Mouse (Mus musculus): ENCODE measurements around the gene Gm9837.
"Not testable (repeated sequence)": the region's sequence is repeated elsewhere in the genome, so short reads cannot be mapped to it uniquely, and the experiment has no call there.

Gene Gm9837

DNA sequence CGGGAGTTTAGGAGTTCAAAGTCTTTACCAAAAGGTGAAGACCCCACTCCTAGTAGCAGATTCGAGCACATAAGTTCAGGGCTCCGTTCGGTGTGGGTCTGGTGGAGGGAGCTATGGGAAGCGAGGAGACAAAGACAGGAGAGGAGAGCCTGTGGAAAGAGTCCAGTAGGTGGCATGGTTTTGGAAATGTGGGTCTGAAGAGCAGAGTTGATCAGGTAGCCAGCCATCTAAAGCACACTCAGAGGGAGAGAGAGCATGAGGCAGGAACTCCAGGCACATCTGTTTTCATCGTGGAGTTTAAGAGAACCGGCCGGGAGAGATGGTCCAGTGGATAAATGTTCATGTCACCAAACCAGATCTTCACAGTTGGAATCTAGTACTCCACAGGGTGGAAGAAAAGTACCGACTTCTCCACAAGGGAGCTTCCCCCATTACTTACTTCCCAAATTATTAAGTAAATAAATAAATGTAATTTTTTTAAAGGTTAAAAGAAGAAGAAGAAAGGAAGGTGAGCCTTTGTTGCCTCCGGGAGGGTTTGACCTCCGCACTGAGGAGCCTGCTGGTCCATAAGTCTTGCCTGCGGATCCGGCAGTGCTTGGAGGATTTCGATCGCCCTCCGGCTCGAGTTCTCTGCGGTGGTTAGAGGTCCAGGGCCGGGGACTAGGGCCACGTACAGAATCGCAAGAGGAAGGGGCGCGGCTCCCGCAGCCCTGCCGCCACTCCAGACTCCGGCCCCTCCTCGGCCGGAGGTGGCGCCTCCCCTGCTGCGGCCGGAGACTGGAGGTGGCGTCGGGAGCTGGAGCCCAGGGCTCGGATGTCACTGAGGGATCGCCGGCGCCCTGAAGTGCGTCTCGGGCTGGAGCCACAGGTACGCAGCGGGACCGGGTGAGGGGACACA lies 13.6 kb downstream of the Gm9837 start, which contains the start of the genes Gm10447 and Shroom1:
Gm10447 (minus strand) TSS at position 637 of the 898 bp plus-strand sequence.
Shroom1 (plus strand) TSS at position 732 of the 898 bp plus-strand sequence.
- DNase-seq = peak; percentile 67

DNA sequence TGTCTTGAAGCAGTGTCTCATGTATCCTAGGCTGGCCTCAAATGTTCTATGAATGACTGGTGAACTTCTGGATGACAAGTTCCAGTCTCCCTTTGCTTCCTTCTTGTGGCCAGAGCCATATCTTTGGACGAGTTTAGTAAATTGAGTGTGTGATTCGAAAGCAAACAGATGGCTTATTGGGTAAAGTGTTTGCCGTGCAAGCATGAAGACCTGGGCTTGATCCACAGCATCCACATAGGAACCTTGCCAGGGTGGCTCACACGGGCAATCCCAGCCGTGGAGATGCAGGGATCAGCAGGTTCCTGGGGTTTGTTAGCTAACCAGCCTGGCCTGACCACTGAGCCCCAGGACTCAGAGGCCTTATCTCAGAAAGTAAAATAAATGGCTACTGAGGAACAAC lies 17.2 kb downstream of the Gm9837 start:
- DNase-seq = no peak

DNA sequence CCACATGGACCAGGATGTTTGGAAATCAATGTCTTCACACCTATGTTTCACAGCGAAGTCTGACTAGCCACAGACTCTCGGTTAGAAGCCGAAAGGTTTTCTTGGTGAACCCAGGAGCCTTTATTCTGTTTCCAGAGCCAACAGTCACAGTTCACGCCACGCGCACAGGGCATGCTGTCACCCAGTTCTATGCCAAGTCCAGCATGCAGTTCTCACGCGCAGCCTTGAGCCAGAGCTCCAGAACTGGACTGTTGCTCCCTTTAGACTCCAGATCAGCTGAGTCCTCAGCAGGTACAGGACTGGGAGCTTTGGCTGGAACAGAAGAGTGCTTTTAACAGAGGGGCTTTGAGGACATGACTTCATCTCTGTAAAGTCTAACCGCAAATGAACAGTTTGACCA lies 17.9 kb downstream of the Gm9837 start:
- DNase-seq = no peak

DNA sequence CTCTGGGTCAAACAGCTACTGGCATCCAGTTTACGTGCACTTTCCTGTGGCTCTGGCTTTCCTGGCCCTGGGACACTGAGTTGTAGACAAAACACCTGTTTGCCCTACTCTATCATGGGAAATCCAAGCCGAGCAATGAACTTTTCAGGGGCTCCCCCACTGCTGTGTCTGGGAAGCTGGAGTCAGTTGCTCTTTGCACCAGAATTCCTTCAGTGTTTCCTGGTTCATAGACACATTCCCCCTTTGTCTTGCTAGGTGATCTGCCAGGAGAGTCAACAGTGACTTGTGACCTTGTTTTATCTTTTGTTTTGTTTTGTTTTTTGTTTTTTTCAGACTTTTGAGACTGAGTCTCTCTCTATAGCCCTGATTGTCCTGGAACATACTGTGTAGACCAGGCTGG lies 18.9 kb downstream of the Gm9837 start:
- no peak for DNase-seq

DNA sequence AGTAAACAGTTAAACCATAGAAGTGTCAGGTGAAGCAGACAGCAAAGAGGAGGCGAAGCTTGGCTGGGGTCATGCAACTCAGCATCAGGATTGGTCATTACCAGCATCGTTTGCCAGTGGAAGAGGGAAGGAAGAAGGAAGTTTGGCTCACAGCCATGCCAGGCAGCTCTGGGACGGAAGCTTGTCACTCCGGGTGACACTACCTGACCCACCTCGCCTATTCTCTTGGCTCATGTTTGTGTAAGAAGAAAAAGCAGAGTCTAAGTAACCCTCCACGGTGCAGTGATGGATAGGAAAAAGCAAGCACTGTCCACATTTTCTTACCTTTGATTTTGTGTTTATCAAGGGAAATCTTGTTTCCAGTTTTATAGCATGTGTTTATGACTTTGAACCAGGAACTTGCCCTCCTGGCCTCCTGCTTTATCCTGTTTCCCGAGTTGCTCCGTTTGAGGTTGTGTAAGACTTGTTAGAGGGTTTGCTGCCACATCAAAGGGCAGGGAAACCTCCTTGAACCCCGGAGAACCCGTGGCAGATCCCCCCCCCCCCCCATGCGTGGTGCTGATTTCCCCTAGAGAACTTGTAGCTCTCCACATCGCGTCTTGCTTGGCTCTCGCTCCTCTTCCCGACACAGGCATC lies 20.1 kb downstream of the Gm9837 start:
- no peak for DNase-seq

DNA sequence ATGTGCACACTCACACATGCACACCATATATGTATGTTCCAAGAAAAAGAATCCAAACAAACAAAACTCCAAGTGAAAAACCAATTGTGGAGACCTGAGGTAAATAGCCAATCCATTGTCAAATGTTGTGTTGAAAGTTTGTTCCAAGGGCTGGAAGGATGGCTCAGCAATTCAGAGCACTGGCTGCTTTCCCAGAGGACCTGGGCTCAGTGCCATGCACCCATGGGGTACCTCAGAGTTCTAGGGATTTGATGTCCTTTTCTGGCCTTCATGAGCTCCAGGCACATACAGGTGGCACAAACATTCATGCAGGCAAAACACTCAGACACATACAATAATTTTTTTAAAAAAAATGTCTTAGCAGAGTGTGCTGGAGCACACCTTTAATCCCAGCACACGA lies 21.8 kb downstream of the Gm9837 start:
- no peak for DNase-seq

DNA sequence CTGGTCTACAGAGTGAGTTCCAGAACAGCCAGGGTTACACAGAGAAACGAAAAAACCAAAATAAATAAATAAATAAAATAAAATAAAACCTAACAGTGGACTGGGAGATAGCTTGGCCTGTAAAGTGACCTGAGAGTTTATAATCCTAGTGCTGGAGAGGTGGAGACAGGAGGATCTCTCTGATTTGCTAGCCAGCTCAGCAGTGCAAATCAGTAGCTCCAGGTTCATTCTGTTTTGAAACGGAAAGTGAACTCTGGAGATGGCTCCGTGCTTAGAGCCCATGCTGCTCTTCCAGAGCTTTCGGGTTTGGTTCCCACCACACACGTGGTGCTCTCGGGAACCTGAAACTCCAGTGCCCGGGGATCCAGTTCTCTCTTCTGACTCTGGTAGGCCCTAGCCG lies 22.3 kb downstream of the Gm9837 start:
- DNase-seq = no peak

DNA sequence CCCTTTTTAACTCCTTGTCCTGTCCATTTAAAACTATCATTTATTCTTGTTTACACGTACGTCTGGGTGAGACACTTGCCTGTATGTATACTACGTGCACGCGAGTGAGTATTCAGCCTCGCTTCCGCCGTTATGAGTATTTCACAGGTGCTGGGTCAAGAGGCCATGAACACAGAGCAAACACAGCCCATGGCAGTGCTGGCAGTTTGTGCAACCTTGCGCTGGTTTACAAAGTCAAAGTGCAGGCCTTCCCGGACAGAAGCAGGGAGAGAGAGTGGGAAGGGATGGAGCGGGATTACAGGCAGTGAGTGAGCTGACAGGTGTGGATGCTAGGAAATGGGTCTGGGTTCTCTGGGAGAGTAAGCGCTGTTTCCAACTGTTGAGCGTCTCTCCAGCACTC lies 24.1 kb downstream of the Gm9837 start:
- DNase-seq = no peak

DNA sequence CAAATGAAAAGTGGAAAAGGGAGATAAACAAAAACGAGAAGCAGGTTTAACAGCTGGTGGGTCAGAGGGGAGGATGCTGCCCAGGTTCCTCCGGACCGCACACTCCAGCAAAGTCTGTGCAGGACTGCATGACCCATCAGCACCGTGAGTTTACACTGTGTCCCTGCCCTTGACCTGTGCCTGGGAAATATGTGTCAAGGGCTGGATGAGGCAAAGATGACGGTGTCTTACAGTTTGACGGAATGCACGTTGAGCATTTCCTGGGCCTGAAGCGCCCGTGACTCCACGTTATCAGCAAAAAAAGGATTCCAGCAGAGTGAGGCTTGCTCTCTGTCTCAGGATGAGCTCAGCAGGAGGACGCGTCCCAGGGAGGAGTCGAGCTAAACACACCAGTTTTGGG lies 24.7 kb downstream of the Gm9837 start:
- DNase-seq = no peak

DNA sequence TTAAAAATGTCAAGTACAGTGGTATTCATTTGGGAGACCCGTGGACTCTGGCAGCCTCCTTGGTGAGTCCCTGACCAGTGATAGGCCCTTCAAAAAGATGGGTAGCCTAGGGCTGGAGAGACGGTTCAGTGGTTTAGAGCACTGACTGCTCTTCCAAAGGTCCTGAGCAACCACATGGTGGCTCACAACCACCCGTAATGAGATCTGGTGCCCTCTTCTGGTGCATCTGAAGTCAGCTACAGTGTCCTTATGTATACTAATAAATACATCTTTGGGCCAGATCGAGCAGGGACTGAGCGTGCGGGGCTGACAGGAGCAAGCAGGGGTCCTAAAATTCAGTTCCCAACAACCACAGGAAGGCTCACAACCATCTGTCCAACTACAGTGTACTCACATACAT lies 26.4 kb downstream of the Gm9837 start:
- DNase-seq = peak; percentile 61

DNA sequence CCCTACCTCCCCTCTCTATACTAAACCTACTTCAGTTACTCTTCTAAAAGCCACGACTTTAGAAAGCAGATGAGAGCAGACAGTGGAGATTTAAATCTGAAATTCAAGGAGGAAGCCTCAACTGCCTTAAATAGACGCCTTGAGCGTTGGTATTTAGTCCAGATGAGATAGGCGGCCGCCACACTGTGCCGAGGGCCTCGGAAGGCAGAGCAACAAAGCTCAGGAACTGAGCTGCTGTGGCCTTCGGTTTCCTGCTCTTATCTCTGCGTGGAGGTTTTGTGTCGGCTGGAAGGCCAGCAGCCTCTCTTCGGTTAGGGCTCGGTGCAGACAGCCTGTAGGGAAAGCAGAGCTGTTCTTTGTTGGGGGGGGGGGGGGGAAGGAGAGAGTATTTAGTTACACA lies 28.4 kb downstream of the Gm9837 start:
- no peak for DNase-seq

DNA sequence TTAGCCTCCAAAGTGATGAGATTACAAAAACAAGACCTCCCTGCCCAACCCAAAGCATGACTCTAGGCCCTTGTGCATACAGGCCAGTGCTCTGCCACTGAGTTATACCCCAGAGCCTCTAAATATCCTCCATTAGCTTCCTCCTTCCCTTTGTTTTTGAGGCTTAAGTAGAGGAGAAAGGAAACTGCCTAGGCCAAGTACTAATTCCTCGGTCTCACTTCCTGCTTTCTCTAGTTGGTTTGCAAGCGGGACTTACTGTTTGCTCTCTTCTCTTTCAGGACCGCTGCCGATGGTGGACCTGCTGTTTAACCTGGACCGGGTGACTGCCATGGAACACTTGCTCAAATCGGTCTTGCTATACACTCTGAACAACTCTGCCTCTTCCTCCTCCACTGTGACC lies 33.9 kb downstream of the Gm9837 start:
- DNase-seq = no peak

DNA sequence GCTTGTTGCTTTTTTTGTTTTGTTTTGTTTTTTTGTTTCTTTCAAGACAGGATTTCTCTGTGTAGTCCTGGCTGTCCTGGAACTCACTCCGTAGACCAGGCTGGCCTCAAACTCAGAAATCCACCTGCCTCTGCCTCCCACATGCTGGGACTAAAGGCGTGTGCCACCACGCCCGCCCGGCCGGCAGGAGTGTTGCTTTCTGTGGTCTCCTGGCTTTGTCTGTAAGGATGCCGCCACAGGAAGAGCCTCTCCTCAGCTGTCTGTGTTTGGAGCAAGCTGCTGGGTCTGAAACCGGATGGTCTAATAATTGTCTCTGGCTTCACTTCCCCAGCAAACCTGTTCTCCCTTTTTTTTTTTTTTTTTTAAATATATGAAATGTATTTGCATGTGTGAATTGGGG lies 34.8 kb downstream of the Gm9837 start:
- no peak for DNase-seq

DNA sequence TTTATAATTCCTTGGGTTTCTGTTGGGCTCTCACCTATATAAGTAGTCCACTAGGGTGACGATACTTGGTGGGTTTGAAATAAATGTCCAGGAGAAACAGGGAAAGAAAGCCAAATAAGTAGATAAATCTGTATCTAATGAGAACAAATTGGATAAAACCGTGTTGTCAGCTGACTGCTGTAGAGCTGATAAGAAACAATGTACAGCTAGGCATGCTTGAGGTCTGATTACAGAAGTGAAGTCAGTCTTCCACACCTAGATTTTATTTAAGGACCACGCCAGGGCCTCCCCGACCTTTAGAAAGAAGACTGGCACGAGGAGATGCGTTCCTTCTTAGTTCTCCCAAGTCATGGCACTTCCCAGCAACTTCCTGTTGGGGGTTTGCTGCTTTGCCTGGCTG lies 37.2 kb downstream of the Gm9837 start:
- DNase-seq = no peak

DNA sequence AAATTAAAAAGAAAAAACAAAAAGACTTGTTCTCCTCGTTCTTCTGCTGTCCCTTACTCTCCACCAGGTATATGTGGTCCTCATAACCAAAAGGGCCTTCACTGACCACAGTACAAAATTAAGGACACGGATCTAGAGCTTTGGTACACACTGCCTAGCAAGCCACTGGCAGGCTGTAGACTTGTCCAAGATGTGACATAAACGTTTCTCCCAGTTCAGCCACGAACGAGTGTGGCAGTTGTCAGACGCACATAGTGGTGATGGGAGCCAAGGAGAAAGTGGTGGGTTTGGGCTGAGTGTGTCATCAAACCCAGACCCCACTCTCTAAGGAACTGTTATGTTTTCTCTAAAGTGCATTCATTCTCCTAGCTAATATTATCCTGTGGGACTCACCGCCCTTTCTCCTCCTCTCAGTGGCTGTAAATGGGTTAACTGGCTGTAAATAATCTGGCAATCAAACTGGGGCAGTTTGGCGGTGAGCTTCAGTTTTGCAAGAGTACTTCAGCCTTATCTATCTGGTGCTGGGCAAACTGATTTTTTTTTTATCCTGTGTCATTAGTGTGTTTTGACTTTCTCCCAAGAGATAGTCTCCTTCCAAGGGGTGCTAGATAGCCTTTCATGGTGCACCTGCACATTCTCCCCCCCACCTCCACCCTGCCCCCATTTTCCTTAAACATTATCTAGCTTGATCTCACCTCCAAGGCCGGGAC lies 38.8 kb downstream of the Gm9837 start:
- no peak for DNase-seq

DNA sequence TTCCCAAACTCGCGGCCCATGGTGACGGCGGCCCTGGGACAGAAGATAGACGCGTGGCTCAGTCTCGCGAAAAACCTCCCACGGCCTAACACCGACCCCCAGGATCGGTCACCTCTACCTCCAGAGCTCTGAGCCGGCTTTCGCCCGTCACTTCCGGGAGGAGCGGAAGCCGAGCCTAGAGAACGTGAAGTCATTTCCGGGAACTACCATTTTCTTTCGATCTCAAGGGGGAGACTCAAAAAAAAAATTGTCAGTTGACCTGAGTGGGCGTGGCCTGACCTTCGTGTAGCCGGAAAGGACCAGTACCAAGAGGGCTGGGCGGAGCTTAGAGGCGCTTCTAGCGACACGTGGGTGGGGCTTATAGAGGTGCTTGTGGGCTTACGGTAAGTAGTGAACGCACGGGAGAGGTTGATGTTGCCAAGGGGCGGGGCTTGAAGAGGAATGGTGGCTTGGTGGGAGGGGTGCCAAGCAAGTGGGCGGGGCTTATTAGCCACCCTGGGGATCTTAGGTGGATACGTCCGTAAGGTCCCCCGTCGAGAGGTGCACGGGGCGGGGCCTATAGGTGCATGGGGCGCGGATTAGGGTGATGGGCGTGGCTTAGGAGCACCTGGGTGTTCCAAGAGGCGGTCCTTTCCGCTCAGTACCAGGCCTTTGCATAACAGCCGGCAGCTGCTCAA lies 39.5 kb downstream of the Gm9837 start, which contains the start of the genes Uqcrq and Gdf9:
Uqcrq (minus strand) TSS at position 162 of the 677 bp plus-strand sequence.
Gdf9 (plus strand) TSS at position 354 of the 677 bp plus-strand sequence.
- peak; percentile 99 for DNase-seq

DNA sequence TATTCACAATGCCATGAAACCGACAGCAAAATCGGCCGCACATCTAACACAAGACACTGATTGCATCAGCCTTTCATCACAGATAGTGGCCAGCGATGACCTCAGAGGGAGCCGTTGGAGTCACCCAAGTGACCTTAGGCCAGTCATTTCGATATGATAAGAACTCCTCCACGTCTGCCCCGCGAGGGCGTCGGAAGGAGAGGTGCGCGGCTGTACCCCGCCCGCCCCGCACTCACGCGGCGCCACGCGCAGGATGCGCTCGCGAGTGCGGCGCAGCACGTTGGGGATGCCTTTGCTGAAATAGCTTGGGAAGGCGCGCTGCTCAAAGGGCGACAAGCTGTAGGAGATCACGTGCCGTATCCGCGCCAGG lies 40.0 kb downstream of the Gm9837 start:
- DNase-seq = peak; percentile 29

DNA sequence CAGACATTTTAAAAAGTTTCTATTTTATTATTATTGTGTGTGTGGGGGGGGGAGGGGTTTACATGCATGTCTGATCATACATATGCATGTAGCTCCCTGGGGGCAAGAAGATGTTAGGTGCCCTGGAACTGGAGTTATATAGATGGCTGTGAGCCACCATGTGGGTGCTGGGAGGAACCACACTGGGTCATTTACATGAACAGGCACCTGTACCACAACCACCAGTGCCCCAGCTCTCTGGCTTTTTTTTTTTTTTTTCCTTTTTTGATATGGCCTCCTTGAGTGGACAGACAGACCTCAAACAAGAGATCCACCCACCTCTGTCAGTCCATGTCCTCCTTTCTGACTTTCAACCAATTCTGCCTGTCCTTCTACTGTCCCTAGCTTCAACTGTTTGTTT lies 41.1 kb downstream of the Gm9837 start:
- no peak for DNase-seq

DNA sequence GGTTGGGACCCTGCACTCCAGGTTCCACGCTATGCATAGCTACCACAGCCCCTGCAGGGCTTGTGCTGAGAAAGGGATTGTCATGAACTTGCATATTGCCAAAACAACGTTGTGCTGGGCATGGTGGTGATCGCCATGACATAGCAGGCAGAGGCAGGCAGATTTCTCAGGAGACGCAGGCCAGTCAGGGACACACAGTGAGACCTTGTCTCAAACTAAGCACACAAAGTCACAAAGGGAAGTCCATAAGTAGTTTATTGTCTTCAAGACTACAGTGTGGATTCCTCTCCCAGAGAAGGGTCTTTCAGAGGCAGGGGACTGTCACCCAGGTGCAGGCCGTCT lies 41.6 kb downstream of the Gm9837 start:
- DNase-seq = no peak

DNA sequence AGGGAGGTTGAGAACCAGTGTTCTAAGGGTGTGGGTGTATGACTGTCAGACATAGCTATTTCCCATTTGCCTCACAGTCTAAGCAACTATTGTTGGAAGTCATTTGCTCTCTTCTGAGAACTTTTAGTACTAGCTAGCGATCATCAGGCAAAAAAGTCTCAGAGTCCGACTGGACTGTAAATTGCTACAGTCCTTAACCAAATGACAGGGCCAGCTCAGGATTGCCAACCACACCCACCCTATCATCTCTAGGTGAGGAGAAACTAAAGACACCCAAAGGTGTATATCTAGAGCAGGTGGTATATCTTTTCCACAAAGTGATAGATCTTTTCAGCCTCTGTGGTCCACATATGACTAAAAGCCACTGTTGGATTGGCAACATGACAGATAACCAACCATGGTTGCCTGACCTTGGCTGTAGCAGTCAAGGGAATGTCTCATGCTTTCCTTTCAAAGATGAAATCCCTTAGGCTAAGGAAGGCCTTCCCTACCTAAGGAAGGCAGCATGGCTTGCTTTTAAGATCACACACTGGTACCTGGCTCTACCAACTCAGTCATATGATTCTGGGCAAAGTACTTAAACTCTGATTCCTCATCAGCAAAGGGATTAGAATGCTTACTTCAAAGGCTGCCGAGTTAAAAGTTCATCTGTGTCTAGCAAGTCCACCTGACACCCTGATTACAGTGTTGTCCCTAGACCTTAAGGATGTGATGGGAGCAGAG lies 42.1 kb downstream of the Gm9837 start:
- DNase-seq = no peak

DNA sequence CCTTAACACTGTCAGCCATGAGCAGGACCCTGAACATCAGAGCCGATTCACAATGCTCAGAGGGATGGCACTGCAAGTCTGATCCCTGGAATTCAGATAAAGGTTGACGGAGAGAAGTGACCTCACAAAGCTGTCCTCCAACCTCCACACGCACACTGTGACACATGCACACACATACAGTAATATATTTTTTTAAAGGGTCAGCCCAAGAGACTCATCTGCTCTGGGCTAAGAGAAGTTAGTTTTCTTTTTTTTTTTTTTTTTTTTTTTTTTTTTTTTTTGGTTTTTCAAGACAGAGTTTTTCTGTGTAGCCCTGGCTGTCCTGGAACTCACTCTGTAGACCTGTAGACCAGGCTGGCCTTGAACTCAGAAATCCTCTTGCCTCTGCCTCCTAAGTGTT lies 43.4 kb downstream of the Gm9837 start:
- DNase-seq = not testable (repeated sequence)

DNA sequence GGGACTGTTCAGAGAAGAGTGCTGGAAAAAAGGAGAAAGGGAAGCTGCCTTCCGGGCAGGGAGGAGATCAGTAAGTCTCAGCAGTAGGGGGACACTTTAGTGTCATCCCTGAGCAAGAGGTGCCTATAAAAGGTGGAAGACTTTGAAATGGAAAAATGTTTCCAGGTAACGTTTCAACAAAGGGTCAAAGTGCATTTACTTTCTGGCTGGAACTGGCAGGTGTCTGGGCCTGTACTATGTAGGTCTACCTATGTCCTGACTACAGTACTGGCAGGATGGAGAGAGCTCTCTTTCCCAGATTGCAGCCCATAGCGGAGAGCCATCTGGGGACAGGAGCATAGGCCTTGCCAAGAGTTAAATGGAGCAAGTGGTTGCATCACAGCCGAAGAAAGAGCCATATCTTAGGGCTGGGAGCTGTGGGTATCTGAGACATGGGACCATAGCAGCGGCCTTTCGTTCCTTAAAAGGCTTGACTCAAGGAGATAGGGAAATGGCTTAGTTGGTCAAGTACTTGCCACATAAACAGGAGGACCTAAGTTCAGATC lies 44.5 kb downstream of the Gm9837 start:
- no peak for DNase-seq

Measured in lung, postnatal 14 days (tissue).